Mouse (Mus musculus): ENCODE data around the gene Riok1.

- no peak for TF ChIP-seq CTCF (IDR thresholded peaks at IDR 0.05; ENCODE audit: borderline replicate concordance, insufficient read depth, low read length)
- no peak for TF ChIP-seq POLR2A (IDR thresholded peaks at IDR 0.05; ENCODE audit: low read depth, low read length)
These were observed 34.3 kb upstream of the Riok1 start for GRCm38 (mm10) chr13:38002461-38002860.

Measured in embryonic fibroblast, embryonic 13.5 days (primary cell).